Mouse (Mus musculus) ES-E14 (cell line): ENCODE data around the gene Tac2. TPM values are rescaled to one million over a fixed set of nuclear protein-coding genes. Genes with fewer than 3 reads are reported as not detected.
A peak's percentile ranks its signal among the peaks of the same experiment; 100 is the strongest.

ENCODE experiments used
- DNase-seq: peaks from one replicate; pipeline ENCODE4 v3.0.0-alpha.2; 2013; ENCODE audit warnings: low read depth, low spot score
- H3K27ac ChIP-seq: 2 replicates; pipeline ENCODE4 v1.5.1; 2012; ENCODE audit warnings: low read depth, mild to moderate bottlenecking, low read length, moderate library complexity, mixed read lengths; ENCODE audit not compliant: poor library complexity, insufficient read depth, severe bottlenecking
- H3K36me3 ChIP-seq: 2 replicates; pipeline ENCODE4 v1.6.1; 2012; ENCODE audit warnings: mild to moderate bottlenecking, low read length, moderate library complexity, mixed read lengths; ENCODE audit not compliant: control insufficient read depth, poor library complexity, insufficient read depth, severe bottlenecking
- H3K4me1 ChIP-seq, 2 experiments: fragments of 150-350 bp in 1 of 2; sonication (generic) in 1 of 2; 2 replicates each; pipeline ENCODE4 v1.6.1; 2012; ENCODE audit warnings: low read length in 2 of 2, mild to moderate bottlenecking in 1 of 2, mixed read lengths in 1 of 2; ENCODE audit not compliant: control insufficient read depth in 2 of 2, insufficient read depth in 2 of 2, poor library complexity in 1 of 2
- H3K4me3 ChIP-seq, 2 experiments: fragments of 150-350 bp in 1 of 2; sonication (generic) in 1 of 2; 2 replicates each; pipeline ENCODE4 v1.5.1; 2012; ENCODE audit warnings: low read length in 2 of 2, low read depth in 1 of 2, mild to moderate bottlenecking in 1 of 2, mixed read lengths in 1 of 2; ENCODE audit not compliant: insufficient read depth in 1 of 2, poor library complexity in 1 of 2, severe bottlenecking in 1 of 2
- H3K9ac ChIP-seq: 2 replicates; pipeline ENCODE4 v1.6.1; 2012; ENCODE audit warnings: low read depth, mild to moderate bottlenecking, low read length, mixed read lengths; ENCODE audit not compliant: poor library complexity, insufficient read depth, severe bottlenecking
- H3K9me3 ChIP-seq: fragments of 150-350 bp; sonication (generic); 2 replicates; pipeline ENCODE4 v1.6.1; 2012; ENCODE audit warnings: low read depth, mild to moderate bottlenecking, low read length; ENCODE audit not compliant: control insufficient read depth, insufficient read depth
- CHD2 ChIP-seq: IDR thresholded peaks from 2 replicates; pipeline ENCODE4 v1.6.1; 2014; ENCODE audit warnings: mild to moderate bottlenecking, low read depth, low read length, inconsistent platforms
- HCFC1 ChIP-seq: IDR thresholded peaks from 2 replicates; pipeline ENCODE4 v1.6.1; 2012; ENCODE audit warnings: low read length, inconsistent platforms, borderline replicate concordance; ENCODE audit not compliant: insufficient read depth
- MAFK ChIP-seq: IDR thresholded peaks from 2 replicates; pipeline ENCODE4 v1.6.1; 2014; ENCODE audit warnings: mild to moderate bottlenecking, low read depth, low read length, inconsistent platforms; ENCODE audit not compliant: insufficient read depth
- ZC3H11A ChIP-seq: IDR thresholded peaks from 2 replicates; pipeline ENCODE4 v1.6.1; 2012; ENCODE audit warnings: low read depth, mild to moderate bottlenecking, inconsistent platforms, low read length, borderline replicate concordance
- ZNF384 ChIP-seq: IDR thresholded peaks from 2 replicates; pipeline ENCODE4 v1.6.1; 2012; ENCODE audit warnings: low read depth, low read length, inconsistent platforms
- in situ Hi-C, 2 experiments: fragments of 600-800 bp; cut with MboI; formaldehyde crosslinking; loops; one replicate each; pipeline ENCODE4 v1.15.1; 2025; ENCODE audit warnings: low sequenced_read_pairs in 2 of 2, inconsistent platforms in 1 of 2; ENCODE audit not compliant: unreplicated experiment in 2 of 2
- total RNA-seq: library from RNA; depleted of rRNA; stranded (reverse); fragments of 300-350 nt; gene quantifications from 2 replicates; pipeline ENCODE4 v1.2.3, GENCODE M21; 2012

Tac2 gene
- total RNA-seq, 1 experiment: 0.45 TPM

GRCm38 (mm10) chr10:127730285-127730932, 6.1 kb downstream of the Tac2 start:
- Histone ChIP-seq H3K4me1 (peaks cover 7 to 13% of the 10 kb centered on the region in 2 experiments; a peak in 1 of 4 replicates), H3K4me3 (no peak overlapping the region), H3K9me3 (no peaks in the 10 kb centered on the region), H3K9ac (no peak overlapping the region), H3K27ac (no peak overlapping the region), H3K36me3 (no peaks in the 10 kb centered on the region)
- no peak for TF ChIP-seq CHD2
- TF ChIP-seq ZNF384: no peak
- TF ChIP-seq MAFK: no peak
- TF ChIP-seq ZC3H11A: no peak
- TF ChIP-seq HCFC1: no peak
- DNase-seq: no peak
- in situ Hi-C loops: no loop called here

- Histone ChIP-seq H3K27ac (no peak overlapping the region), H3K9me3 (no peaks in the 10 kb centered on the region), H3K9ac (no peak overlapping the region), H3K36me3 (no peaks in the 10 kb centered on the region), H3K4me1 (peaks cover 7 to 13% of the 10 kb centered on the region in 2 experiments; a peak in 1 of 4 replicates), H3K4me3 (no peak overlapping the region)
- TF ChIP-seq CHD2: no peak
- no peak for TF ChIP-seq MAFK
- no peak for TF ChIP-seq ZC3H11A
- no peak for TF ChIP-seq ZNF384
- TF ChIP-seq HCFC1: no peak
- in situ Hi-C loops: no loop called here
- DNase-seq: no peak
Measured at GRCm38 (mm10) chr10:127730933-127731310, 6.6 kb downstream of the Tac2 start.

- TF ChIP-seq ZC3H11A (no peak), CHD2 (no peak), MAFK (no peak), ZNF384 (no peak), HCFC1 (no peak)
- Histone ChIP-seq H3K9ac (no peak overlapping the region), H3K4me1 (peaks cover 7 to 13% of the 10 kb centered on the region in 2 experiments; a peak in 1 of 4 replicates), H3K4me3 (no peak overlapping the region), H3K9me3 (no peaks in the 10 kb centered on the region), H3K27ac (no peak overlapping the region), H3K36me3 (no peaks in the 10 kb centered on the region)
- no peak for DNase-seq
- in situ Hi-C loops: no loop called here
Measured at GRCm38 (mm10) chr10:127731397-127731796, 7.1 kb downstream of the Tac2 start.

- TF ChIP-seq ZNF384 (no peak; the same call in 1 of the 2 replicates), CHD2 (no peak), MAFK (no peak), ZC3H11A (0 out of 2 replicates have a peak, but pooled peaks have one; percentile 11), HCFC1 (no peak)
- in situ Hi-C loops: no loop called here
- Histone ChIP-seq H3K27ac (no peak overlapping the region), H3K4me1 (peaks cover 5 to 11% of the 10 kb centered on the region in 2 experiments; a peak in 1 of 4 replicates), H3K9me3 (no peaks in the 10 kb centered on the region), H3K9ac (no peak overlapping the region), H3K36me3 (no peaks in the 10 kb centered on the region), H3K4me3 (no peak overlapping the region)
- no peak for DNase-seq
Measured at GRCm38 (mm10) chr10:127734434-127734833, 10.2 kb downstream of the Tac2 start.

GRCm38 (mm10) chr10:127736266-127736665, 12.0 kb downstream of the Tac2 start:
- TF ChIP-seq MAFK (no peak), ZC3H11A (no peak), HCFC1 (no peak), CHD2 (no peak), ZNF384 (no peak)

More at GRCm38 (mm10) chr10:127736266-127736665, 12.0 kb downstream of the Tac2 start:
- no peak overlapping the region for H3K27ac ChIP-seq
- no peak overlapping the region for H3K4me3 ChIP-seq
- H3K9me3 ChIP-seq: no peaks in the 10 kb centered on the region
- H3K9ac ChIP-seq: no peak overlapping the region
- DNase-seq: no peak
- in situ Hi-C loops: no loop called here
- peaks cover 2 to 11% of the 10 kb centered on the region in 2 experiments; a peak in 2 of 4 replicates for H3K4me1 ChIP-seq
- no peaks in the 10 kb centered on the region; the same call in 1 of the 2 replicates for H3K36me3 ChIP-seq
